Mouse (Mus musculus): ENCODE measurements around the gene Appl2.

The Appl2 gene

GRCm38 (mm10) chr10:83631775-83632174 lies 16.8 kb downstream of the Appl2 start:
- DNase-seq (ENCODE audit: low read depth, low spot score), result no peak

- DNase-seq (ENCODE audit: low read depth, low spot score), result no peak
These were observed 17.6 kb downstream of the Appl2 start for GRCm38 (mm10) chr10:83630899-83631298.

DNA sequence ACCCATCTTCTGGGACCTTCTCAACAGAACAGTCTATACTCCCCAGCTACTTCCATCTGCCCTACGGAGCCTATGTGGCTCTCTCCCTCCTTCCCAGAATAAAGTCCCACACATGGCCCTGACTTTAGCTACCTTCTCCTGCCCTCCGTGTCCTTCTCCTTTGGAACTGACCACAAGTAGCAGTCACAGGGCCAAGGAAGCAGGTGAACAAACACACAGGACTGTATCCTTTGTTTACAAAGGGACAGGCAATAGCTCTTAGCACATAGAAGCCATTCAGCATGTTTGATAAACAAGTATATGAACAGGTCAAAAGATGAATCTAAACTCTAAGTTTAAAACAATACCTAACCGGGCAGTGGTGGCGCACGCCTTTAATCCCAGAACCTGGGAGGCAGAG lies 18.7 kb downstream of the Appl2 start:
- DNase-seq (ENCODE audit: low read depth, low spot score), result no peak

GRCm38 (mm10) chr10:83629190-83629781 lies 19.3 kb downstream of the Appl2 start:
- DNase-seq (ENCODE audit: low read depth, low spot score), result no peak

- no peak for DNase-seq (ENCODE audit: low read depth, low spot score)
These were observed 20.3 kb downstream of the Appl2 start for GRCm38 (mm10) chr10:83628241-83628640.

DNA sequence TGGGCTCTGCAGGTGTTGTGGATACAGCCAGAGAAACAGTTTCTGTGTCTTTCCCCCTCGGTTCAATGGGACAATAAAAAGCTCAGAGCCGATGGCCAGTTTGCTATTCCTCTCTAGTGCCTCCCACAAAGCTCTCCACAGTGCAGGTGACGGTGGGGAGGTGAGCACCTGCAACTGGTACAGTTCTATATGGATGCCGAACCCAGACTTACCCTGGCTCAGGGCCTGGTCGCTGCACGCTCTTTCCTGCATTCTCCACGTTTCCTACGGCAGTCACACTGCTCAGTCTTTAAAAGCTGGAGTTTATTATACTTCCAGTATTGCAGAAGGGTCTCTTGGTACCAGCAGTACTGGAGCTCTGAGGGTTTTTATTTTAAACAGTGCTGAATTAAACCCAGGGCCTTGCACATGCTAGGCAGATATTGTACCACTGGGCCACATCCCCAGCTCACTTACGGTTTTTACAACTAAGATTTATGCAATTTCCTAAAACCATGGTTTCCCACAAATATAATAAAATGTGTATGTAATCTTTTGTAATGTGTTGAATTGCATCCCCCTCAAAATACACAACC lies 21.3 kb downstream of the Appl2 start:
- DNase-seq (ENCODE audit: low read depth, low spot score), result no peak

- DNase-seq (ENCODE audit: low read depth, low spot score), result no peak
These were observed 23.7 kb downstream of the Appl2 start for GRCm38 (mm10) chr10:83624841-83625240.

DNA sequence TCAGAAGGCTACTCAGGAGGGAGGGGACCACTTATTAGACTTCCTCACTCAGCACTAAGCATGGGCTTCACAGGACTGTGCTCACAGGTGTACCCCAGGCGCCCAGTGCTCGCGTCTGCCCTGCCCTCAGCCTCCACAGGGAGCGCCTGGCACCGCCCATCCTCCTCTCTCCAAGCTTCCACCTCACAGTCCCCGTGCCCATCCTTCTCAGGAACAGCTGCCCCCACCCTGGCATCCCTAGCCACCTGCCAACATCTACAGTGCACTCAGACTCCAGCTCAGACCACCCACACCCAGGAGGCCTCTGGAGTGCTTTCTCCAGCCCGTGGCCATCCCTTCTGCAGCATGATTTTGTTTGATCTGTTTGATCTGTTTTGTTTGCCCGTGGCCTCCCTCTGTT lies 24.5 kb downstream of the Appl2 start:
- no peak for DNase-seq (ENCODE audit: low read depth, low spot score)

- DNase-seq (ENCODE audit: low read depth, low spot score), result no peak
These were observed 28.0 kb downstream of the Appl2 start for GRCm38 (mm10) chr10:83620350-83621055.

DNA sequence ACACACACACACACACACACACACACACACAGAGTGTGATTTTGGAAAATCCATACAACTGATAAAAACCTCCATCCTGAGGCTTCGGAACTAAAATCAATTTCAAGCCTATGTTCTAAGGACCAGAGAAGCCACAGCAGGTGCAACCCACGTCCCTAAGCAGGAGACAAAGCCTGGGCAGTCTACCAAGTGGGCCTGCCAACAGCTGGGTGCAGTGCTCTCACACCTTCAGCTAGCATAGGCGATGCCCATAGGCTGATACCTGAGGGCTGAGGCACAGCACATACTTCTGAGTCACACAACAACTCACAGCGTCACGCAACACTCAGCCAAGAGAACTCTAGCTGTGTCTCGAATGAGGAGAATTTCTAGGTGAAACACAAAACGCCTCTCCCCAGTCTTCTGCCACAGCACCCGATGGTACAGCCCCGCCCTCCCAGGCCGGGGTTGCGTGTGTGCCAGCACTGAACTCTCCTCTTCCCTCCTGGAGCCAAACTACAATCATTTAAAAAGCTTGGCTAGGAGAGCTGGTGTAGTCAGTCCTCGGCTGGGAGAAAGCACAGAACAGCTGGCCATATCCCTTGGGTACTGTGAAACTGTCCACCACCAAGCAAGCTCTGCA lies 29.6 kb downstream of the Appl2 start:
- DNase-seq (ENCODE audit: low read depth, low spot score), result no peak

- peak; percentile 20 for DNase-seq (ENCODE audit: low read depth, low spot score)
These were observed 31.2 kb downstream of the Appl2 start for GRCm38 (mm10) chr10:83617366-83617765.

GRCm38 (mm10) chr10:83612648-83613215 lies 35.8 kb downstream of the Appl2 start:
- no peak for DNase-seq (ENCODE audit: low read depth, low spot score)

GRCm38 (mm10) chr10:83611863-83612262 lies 36.7 kb downstream of the Appl2 start:
- no peak for DNase-seq (ENCODE audit: low read depth, low spot score)

DNA sequence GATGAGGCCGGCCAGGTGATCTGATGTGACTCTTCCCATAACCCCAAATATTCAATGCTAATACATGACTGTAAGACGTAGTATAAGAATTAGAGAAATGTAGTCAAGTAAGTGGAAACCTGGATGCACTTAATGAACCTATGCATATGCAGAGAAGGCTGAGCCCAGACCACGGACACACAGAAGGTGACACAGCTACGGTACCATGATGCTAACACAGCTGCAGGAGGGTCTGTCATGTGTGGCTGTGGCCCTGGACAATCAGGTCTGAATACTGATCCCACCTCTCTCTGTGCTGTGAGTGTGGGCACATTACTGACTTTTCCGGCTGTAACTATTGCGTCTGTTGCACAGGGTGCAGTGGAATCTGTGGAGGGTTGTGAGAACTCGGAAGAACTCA lies 38.0 kb downstream of the Appl2 start:
- no peak for DNase-seq (ENCODE audit: low read depth, low spot score)

DNA sequence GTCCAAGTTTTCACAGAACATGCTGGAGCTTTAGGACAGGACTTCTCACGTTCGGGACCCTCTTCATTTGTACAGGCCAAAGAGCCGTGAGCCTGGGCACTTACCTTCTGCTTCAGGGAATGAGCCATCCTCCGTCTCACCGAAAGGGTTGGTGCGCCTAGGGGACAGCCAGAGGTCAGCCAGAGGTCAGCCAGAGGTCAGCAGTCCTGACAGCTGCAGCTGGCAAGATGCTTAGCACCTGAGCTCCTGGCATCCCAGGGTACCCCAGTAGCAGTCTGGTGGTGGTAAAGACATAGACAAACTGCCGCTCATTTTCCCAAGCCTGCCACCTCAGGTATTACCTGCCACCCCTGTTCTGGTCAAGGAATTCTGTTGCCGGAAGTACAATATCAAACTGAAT lies 39.9 kb downstream of the Appl2 start:
- DNase-seq (ENCODE audit: low read depth, low spot score), result no peak

GRCm38 (mm10) chr10:83607111-83607510 lies 41.4 kb downstream of the Appl2 start:
- no peak for DNase-seq (ENCODE audit: low read depth, low spot score)

GRCm38 (mm10) chr10:83605637-83606183 lies 42.8 kb downstream of the Appl2 start:
- no peak for DNase-seq (ENCODE audit: low read depth, low spot score)

GRCm38 (mm10) chr10:83603956-83604564 lies 44.5 kb downstream of the Appl2 start:
- DNase-seq (ENCODE audit: low read depth, low spot score), result no peak

- DNase-seq (ENCODE audit: low read depth, low spot score), result no peak
These were observed 47.9 kb downstream of the Appl2 start for GRCm38 (mm10) chr10:83600650-83601049.

DNA sequence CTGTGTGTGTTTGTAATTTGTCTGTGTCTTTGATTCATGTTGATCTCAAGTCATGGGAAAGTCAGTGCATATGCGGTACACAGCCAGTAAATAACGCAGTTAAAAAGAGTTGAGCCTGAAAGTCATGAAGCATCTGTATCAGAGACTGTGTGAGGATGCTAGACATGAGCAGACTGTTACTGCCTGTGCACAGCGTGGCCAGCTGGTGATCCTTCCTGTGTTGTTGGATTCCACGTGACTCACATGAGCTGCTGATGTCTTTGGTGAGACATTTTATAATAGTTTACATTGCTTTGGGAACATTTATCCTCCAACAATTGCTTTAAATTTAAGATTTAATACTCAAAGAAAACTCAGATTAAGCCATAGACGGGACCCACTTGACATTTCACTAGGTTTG lies 54.0 kb downstream of the Appl2 start:
- no peak for DNase-seq (ENCODE audit: low read depth, low spot score)

DNA sequence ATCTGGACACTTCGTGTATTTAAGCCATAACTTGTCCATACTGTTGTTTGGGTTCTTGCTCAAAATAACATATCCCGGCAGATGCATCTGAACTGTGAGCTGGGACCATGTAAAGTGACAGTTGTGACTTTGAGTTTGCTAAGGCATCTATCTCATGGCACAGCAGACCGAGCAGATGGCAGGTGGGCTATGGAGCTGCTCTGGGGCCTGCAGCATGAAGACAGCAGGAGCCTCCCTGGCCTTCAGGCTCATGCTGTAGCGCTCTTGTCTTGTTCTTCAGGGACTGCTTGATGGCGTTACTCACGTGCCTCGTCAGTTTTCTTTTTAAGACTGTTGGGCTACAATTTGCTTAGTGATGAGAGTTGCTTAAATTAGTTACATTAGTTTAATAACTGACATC lies 55.9 kb downstream of the Appl2 start:
- no peak for DNase-seq (ENCODE audit: low read depth, low spot score)

- no peak for DNase-seq (ENCODE audit: low read depth, low spot score)
These were observed 57.7 kb downstream of the Appl2 start for GRCm38 (mm10) chr10:83590801-83591200.
